Mouse (Mus musculus): ENCODE measurements around the gene 0610009B22Rik.

GRCm38 (mm10) chr11:51652889-51653418 is 35.7 kb downstream of the 0610009B22Rik start:
- TF ChIP-seq EP300 (IDR thresholded peaks at IDR 0.05; ENCODE audit: low read depth), result no peak
- 0 out of 2 replicates have a peak, but pooled peaks have one; percentile 11 for TF ChIP-seq CTCF (IDR thresholded peaks at IDR 0.05; ENCODE audit: low read depth)
